Mouse (Mus musculus): ENCODE results near the gene Zbbx. TPM values are rescaled to one million over a fixed set of nuclear protein-coding genes. Genes with fewer than 3 reads are reported as not detected.

Zbbx gene
- polyA plus RNA-seq, 1 experiment from 2014 or later, result 1.5 TPM

Other genes with a start within 250 kb of the Zbbx start
- gene Serpini2, start 105.0 kb upstream of the Zbbx start, polyA plus RNA-seq (2015; fragmentation: Nextera tagmentation; extraction: Ambion mirVana), result not detected in 2 replicates